9 mouse cellular contexts compared by ENCODE assay signal in genomic region chr12:17032694-17033463, GRCm38 (mm10). TPM values are rescaled to one million over a fixed set of nuclear protein-coding genes. Genes with fewer than 3 reads are reported as not detected.
DNase-seq lines count a peak whose midpoint lies in the region; ATAC-seq and TF ChIP-seq lines count a peak whose summit lies in the region.
"Had no signal": no experiment of that assay in that cellular context is flagged by ENCODE, and none has a peak within 500 bp of the region (broad histone marks: within the 10 kb centered on the region; RNA-seq: fewer than 3 reads in every experiment).

No protein-coding gene starts in this region.

- H3K4me1 ChIP-seq in hindbrain, embryonic 10.5 days (replicated peaks), result peaks cover 9% of the 10 kb centered on the region
- H3K4me1 ChIP-seq in hindbrain, embryonic 13.5 days (replicated peaks), result peaks cover 14% of the 10 kb centered on the region
- H3K4me1 ChIP-seq in forebrain, embryonic 14.5 days (ENCODE audit: control insufficient read depth, insufficient read depth, low read length), result no peaks in the 10 kb centered on the region; the same call in 1 of the 2 replicates
- no peaks in the 10 kb centered on the region for H3K4me1 ChIP-seq in liver, adult 2 months (ENCODE audit: control insufficient read depth, insufficient read depth, low read length)
- H3K4me1 ChIP-seq: stomach, embryonic 15.5 days had no signal

- H3K4me3 ChIP-seq in hindbrain, embryonic 10.5 days, result no peak overlapping the region
- H3K4me3 ChIP-seq in hindbrain, embryonic 13.5 days, result no peak overlapping the region
- no peak overlapping the region for H3K4me3 ChIP-seq in forebrain, embryonic 14.5 days (ENCODE audit: low read depth, low read length)
- no peak overlapping the region for H3K4me3 ChIP-seq in liver, adult 2 months (ENCODE audit: insufficient read depth, low read depth, low read length)
- H3K4me3 ChIP-seq: stomach, embryonic 15.5 days had no signal

- H3K4me2 ChIP-seq in hindbrain, embryonic 13.5 days, result no peak overlapping the region
- no peak overlapping the region for H3K4me2 ChIP-seq in forebrain, embryonic 14.5 days (ENCODE audit: low read length)
- H3K4me2 ChIP-seq: stomach, embryonic 15.5 days had no signal

- peak; percentile 38; the same call in 1 of the 2 replicates for TF ChIP-seq CTCF in liver, adult 2 months (IDR thresholded peaks at IDR 0.05; ENCODE audit: low read depth, low read length)

- WGBS in hindbrain, embryonic 10.5 days, result 42% methylated on average over 13 of the region's 13 CpGs
- WGBS in hindbrain, embryonic 13.5 days, result 45% methylated on average over 13 of the region's 13 CpGs
- WGBS in forebrain, embryonic 14.5 days, result 40% methylated on average over 13 of the region's 13 CpGs
- 32% methylated on average over 13 of the region's 13 CpGs for WGBS in liver, adult 2 months

- H3K79me2 ChIP-seq in liver, adult 2 months (ENCODE audit: control insufficient read depth, insufficient read depth, low read length), result no peaks in the 10 kb centered on the region

- H3K36me3 ChIP-seq in hindbrain, embryonic 10.5 days, result no peaks in the 10 kb centered on the region
- no peaks in the 10 kb centered on the region for H3K36me3 ChIP-seq in hindbrain, embryonic 13.5 days
- no peaks in the 10 kb centered on the region for H3K36me3 ChIP-seq in forebrain, embryonic 14.5 days (ENCODE audit: control insufficient read depth, insufficient read depth, low read length)
- H3K36me3 ChIP-seq in liver, adult 2 months (ENCODE audit: control insufficient read depth, insufficient read depth, low read length), result no peaks in the 10 kb centered on the region
- H3K36me3 ChIP-seq: stomach, embryonic 15.5 days had no signal

- TF ChIP-seq POLR2A in liver, adult 2 months (IDR thresholded peaks at IDR 0.05; ENCODE audit: extremely low read depth, insufficient read depth, low read length), result no peak

- no peak overlapping the region for H3K9ac ChIP-seq in hindbrain, embryonic 13.5 days
- no peak overlapping the region for H3K9ac ChIP-seq in forebrain, embryonic 14.5 days (ENCODE audit: low read length)
- no peak overlapping the region for H3K9ac ChIP-seq in liver, adult 2 months (ENCODE audit: low read depth, low read length)
- H3K9ac ChIP-seq: stomach, embryonic 15.5 days had no signal

- peak; percentile 77 for DNase-seq in hindbrain, embryonic 10.5 days (ENCODE audit: low spot score)
- peak; percentile 53 for DNase-seq in c-Kit-negative CD71-positive TER-119-positive erythroid progenitor cells, embryonic 14.5 days (ENCODE audit: low read depth, low spot score)
- DNase-seq in forebrain, embryonic 14.5 days (ENCODE audit: low spot score), result peak; percentile 94
- DNase-seq in hindlimb bud, embryonic 11.5 days (ENCODE audit: extremely low spot score, low read depth, low spot score), result peak; percentile 54
- peak; percentile 38 for DNase-seq in liver, adult 2 months (ENCODE audit: extremely low read depth, low read depth, low spot score)
- DNase-seq in spleen, postnatal 4 days (ENCODE audit: low spot score in 2 of 2), result peak; percentile 62 to 91

- H3K27me3 ChIP-seq in hindbrain, embryonic 10.5 days (ENCODE audit: insufficient read depth, poor library complexity, severe bottlenecking), result no peaks in the 10 kb centered on the region; the same call in 1 of the 2 replicates
- H3K27me3 ChIP-seq in hindbrain, embryonic 13.5 days, result 0 out of 2 replicates have a peak, but pooled peaks cover 14% of the 10 kb centered on the region
- no peaks in the 10 kb centered on the region for H3K27me3 ChIP-seq in forebrain, embryonic 14.5 days (replicated peaks; ENCODE audit: control insufficient read depth, insufficient read depth, low read length)
- H3K27me3 ChIP-seq in liver, adult 2 months (ENCODE audit: control insufficient read depth, insufficient read depth, low read length), result no peaks in the 10 kb centered on the region
- H3K27me3 ChIP-seq: stomach, embryonic 15.5 days had no signal

- H3K9me3 ChIP-seq in hindbrain, embryonic 10.5 days, result 0 out of 2 replicates have a peak, but pooled peaks cover 6% of the 10 kb centered on the region
- H3K9me3 ChIP-seq in hindbrain, embryonic 13.5 days, result no peaks in the 10 kb centered on the region
- H3K9me3 ChIP-seq in forebrain, embryonic 14.5 days (replicated peaks; ENCODE audit: control insufficient read depth, low read length), result no peaks in the 10 kb centered on the region
- H3K9me3 ChIP-seq: stomach, embryonic 15.5 days had no signal

- ATAC-seq in hindbrain, embryonic 13.5 days (ENCODE audit: low FRiP score), result no peak
- peak; percentile 72; the same call in 1 of the 2 replicates for ATAC-seq in forebrain, embryonic 14.5 days
- ATAC-seq in monocyte, adult 5-6 weeks (replicated peaks; ENCODE audit: insufficient number of reproducible peaks, low FRiP score, low TSS enrichment, poor library complexity, severe bottlenecking), result peak; percentile 10; the same call in 1 of the 2 replicates

- no peak overlapping the region for H3K27ac ChIP-seq in hindbrain, embryonic 10.5 days
- H3K27ac ChIP-seq in hindbrain, embryonic 13.5 days, result no peak overlapping the region
- no peak overlapping the region for H3K27ac ChIP-seq in forebrain, embryonic 14.5 days (ENCODE audit: low read depth, low read length)
- no peak overlapping the region for H3K27ac ChIP-seq in liver, adult 2 months (replicated peaks; ENCODE audit: insufficient read depth, low read depth, low read length)
- H3K27ac ChIP-seq: stomach, embryonic 15.5 days had no signal

RNA-seq across cellular contexts. Expression of gene 2410004P03Rik, which starts 21.4 kb away (rescaled TPM):
- 2.5 and 5.6 TPM in 2 replicates for polyA plus RNA-seq in hindbrain, embryonic 10.5 days (2016; fragmentation: Nextera tagmentation; extraction: Ambion mirVana)
- polyA plus RNA-seq in hindbrain, embryonic 13.5 days (2015; fragmentation: Nextera tagmentation; extraction: Ambion mirVana), result 3.0 and 4.8 TPM in 2 replicates
- 2.8 and 4.9 TPM in 2 replicates for polyA plus RNA-seq in forebrain, embryonic 14.5 days (2014; fragmentation: Nextera tagmentation; extraction: Ambion mirVana)
- not detected in 2 replicates for total RNA-seq in liver, adult 2 months (2014; rRNA removed)
- polyA plus RNA-seq in liver, adult 2 months (2012; rRNA removed), result not detected in 2 replicates
- not detected in 3 replicates for total RNA-seq in monocyte, adult 5-6 weeks (2017)

RNA-seq across cellular contexts. Expression of gene Pqlc3, which starts 32.7 kb away (rescaled TPM):
- 3.6 and 4.2 TPM in 2 replicates for polyA plus RNA-seq in hindbrain, embryonic 10.5 days (2016; fragmentation: Nextera tagmentation; extraction: Ambion mirVana)
- polyA plus RNA-seq in hindbrain, embryonic 13.5 days (2015; fragmentation: Nextera tagmentation; extraction: Ambion mirVana), result 1.4 and 2.3 TPM in 2 replicates
- polyA plus RNA-seq in forebrain, embryonic 14.5 days (2014; fragmentation: Nextera tagmentation; extraction: Ambion mirVana), result 0.94 and 2.1 TPM in 2 replicates
- 0.92 and 1.8 TPM in 2 replicates for total RNA-seq in liver, adult 2 months (2014; rRNA removed)
- 0.34 and 0.41 TPM in 2 replicates for polyA plus RNA-seq in liver, adult 2 months (2012; rRNA removed)
- 48.6 to 53.1 TPM (median 52.5 TPM) in 3 replicates for total RNA-seq in monocyte, adult 5-6 weeks (2017)

Comparison
In these comparisons a context has a peak if more than half of its experiments do, and no peak if none do; other contexts are left out.
1. DNase-seq: peak in every context shown above with its lines; median percentile 94 in forebrain, embryonic 14.5 days; 77 in hindbrain, embryonic 10.5 days; 76 in spleen, postnatal 4 days; 54 in hindlimb bud, embryonic 11.5 days; 53 in c-Kit-negative CD71-positive TER-119-positive erythroid progenitor cells, embryonic 14.5 days; 38 in liver, adult 2 months.